Mouse (Mus musculus): ENCODE results near the gene Lepr.

- TF ChIP-seq CTCF (IDR thresholded peaks at IDR 0.05 in 2 of 3, conservative IDR thresholded peaks at IDR 0.05 in 1 of 3; ENCODE audit: control insufficient read depth in 1 of 3, insufficient read depth in 1 of 3, low read depth in 2 of 3, low read length in 3 of 3, poor library complexity in 1 of 3, severe bottlenecking in 1 of 3), result no peak
- no peak for TF ChIP-seq MAX (IDR thresholded peaks at IDR 0.05; ENCODE audit: low read length)
- TF ChIP-seq MYC (IDR thresholded peaks at IDR 0.05; ENCODE audit: low read depth, low read length), result no peak
- no peak for TF ChIP-seq POLR2A (IDR thresholded peaks at IDR 0.05; ENCODE audit: control insufficient read depth in 1 of 2, insufficient read depth in 1 of 2, low read depth in 1 of 2, low read length in 2 of 2, poor library complexity in 1 of 2)
- no peak for TF ChIP-seq USF2 (IDR thresholded peaks at IDR 0.05; ENCODE audit: borderline replicate concordance in 1 of 2, insufficient read depth in 1 of 2, low read depth in 1 of 2, low read length in 2 of 2)
These were observed 16.1 kb upstream of the Lepr start for GRCm38 (mm10) chr4:101700892-101701640.

All from MEL (cell line).